Mouse (Mus musculus) adrenal gland, adult 2 months (tissue): Measurements from ENCODE around the gene Dnajb11. TPM values are rescaled to one million over a fixed set of nuclear protein-coding genes. Genes with fewer than 3 reads are reported as not detected.

Source experiments
- DNase-seq: peaks from one replicate; pipeline ENCODE4 v3.0.0; 2021
- polyA plus RNA-seq: library from polyadenylated mRNA; depleted of rRNA; stranded (reverse); fragments of >200 nt; gene quantifications from 2 replicates; pipeline ENCODE4 v1.2.3, GENCODE M21; 2012; rRNA removed
- total RNA-seq, 2 experiments: library from RNA; stranded (reverse); gene quantifications; 2 replicates each; pipeline ENCODE4 v1.2.3; 2021

Dnajb11 gene
- total and polyA plus RNA-seq, 3 experiments, result 18.3 to 73.2 (median 64.1) TPM

GRCm38 (mm10) chr16:22922433-22922832 is 64.8 kb downstream of the Dnajb11 start:
- no peak for DNase-seq

Other genes starting within 250 kb of the Dnajb11 start
- 1 to 10 TPM; 2.2 to 3.8 TPM for gene Dgkg, start 200.6 kb upstream of the Dnajb11 start, total RNA-seq
- 0.19 and 0.45 TPM in 2 replicates for gene Dgkg, start 200.6 kb upstream of the Dnajb11 start, polyA plus RNA-seq
- gene Crygs, start 46.3 kb upstream of the Dnajb11 start, total RNA-seq, result not detected
- not detected in 2 replicates for gene Crygs, start 46.3 kb upstream of the Dnajb11 start, polyA plus RNA-seq
- gene Tbccd1, start 176 bp upstream of the Dnajb11 start, total RNA-seq, result 10 to 100 TPM; 17.5 to 20.5 TPM
- gene Tbccd1, start 176 bp upstream of the Dnajb11 start, polyA plus RNA-seq, result 7.3 and 8.3 TPM in 2 replicates
- 10 to 100 TPM in 1 of 2 experiments, 1 to 10 TPM in 1; 2.8 to 34.5 TPM for gene Ahsg, start 33.4 kb downstream of the Dnajb11 start, total RNA-seq
- 3.4 and 12.0 TPM in 2 replicates for gene Ahsg, start 33.4 kb downstream of the Dnajb11 start, polyA plus RNA-seq
- gene Fetub, start 60.5 kb downstream of the Dnajb11 start, total RNA-seq, result 10 to 100 TPM in 1 of 2 experiments, 1 to 10 TPM in 1; 2.5 to 50.7 TPM
- gene Fetub, start 60.5 kb downstream of the Dnajb11 start, polyA plus RNA-seq, result 32.6 and 53.1 TPM in 2 replicates
- gene Hrg, start 93.2 kb downstream of the Dnajb11 start, total RNA-seq, result 1 to 10 TPM in 1 of 2 experiments, not detected in 1; 4.3 TPM
- 0.15 and 0.44 TPM in 2 replicates for gene Hrg, start 93.2 kb downstream of the Dnajb11 start, polyA plus RNA-seq
- 1 to 10 TPM; 5.7 to 9.1 TPM for gene Kng2, start 171.6 kb downstream of the Dnajb11 start, total RNA-seq
- 1.3 and 1.5 TPM in 2 replicates for gene Kng2, start 171.6 kb downstream of the Dnajb11 start, polyA plus RNA-seq
- gene Kng1, start 200.0 kb downstream of the Dnajb11 start, total RNA-seq, result 1 to 10 TPM in 1 of 2 experiments, under 1 TPM in 1; 0.41 to 5.2 TPM
- gene Kng1, start 200.0 kb downstream of the Dnajb11 start, polyA plus RNA-seq, result not detected in 2 replicates
- gene Eif4a2, start 249.6 kb downstream of the Dnajb11 start, total RNA-seq, result 100 to 1,000 TPM; 474 to 617 TPM
- 24.3 and 27.9 TPM in 2 replicates for gene Eif4a2, start 249.6 kb downstream of the Dnajb11 start, polyA plus RNA-seq